Mouse (Mus musculus) MEL (cell line): ENCODE results near the gene Areg.

Experiments
- CHD1 ChIP-seq: IDR thresholded peaks from 2 replicates; pipeline ENCODE4 v1.6.1; 2012; ENCODE audit warnings: low read depth, mild to moderate bottlenecking, inconsistent platforms, low read length, improper control_type of control experiment
- CHD2 ChIP-seq: IDR thresholded peaks from 2 replicates; pipeline ENCODE4 v1.6.1; 2011; ENCODE audit warnings: low read length, improper control_type of control experiment
- CTCF ChIP-seq, 3 experiments: IDR thresholded peaks in 2 of 3; conservative IDR thresholded peaks in 1 of 3; 2 replicates each; pipeline ENCODE4 v1.5.1; 2011 to 2012; ENCODE audit warnings: low read length in 3 of 3, low read depth in 2 of 3, mild to moderate bottlenecking in 2 of 3, improper control_type of control experiment in 1 of 3, inconsistent platforms in 1 of 3, mixed read lengths in 1 of 3, moderate library complexity in 1 of 3; ENCODE audit not compliant: control insufficient read depth in 1 of 3, insufficient read depth in 1 of 3, poor library complexity in 1 of 3, severe bottlenecking in 1 of 3
- EP300 ChIP-seq, 2 experiments: IDR thresholded peaks; 2 replicates each; pipeline ENCODE4 v1.6.1; 2011; ENCODE audit warnings: improper control_type of control experiment in 2 of 2, low read length in 2 of 2, low read depth in 1 of 2, mild to moderate bottlenecking in 1 of 2
- GATA1 ChIP-seq: IDR thresholded peaks from 2 replicates; pipeline ENCODE4 v1.6.1; 2011; ENCODE audit warnings: low read depth, low read length, improper control_type of control experiment
- HCFC1 ChIP-seq: IDR thresholded peaks from 2 replicates; pipeline ENCODE4 v1.6.1; 2012; ENCODE audit warnings: low read depth, mild to moderate bottlenecking, inconsistent platforms, low read length, improper control_type of control experiment, moderate library complexity
- KAT2A ChIP-seq: conservative IDR thresholded peaks from 2 replicates; pipeline ENCODE4 v1.6.1; 2012; ENCODE audit warnings: low read depth, low read length, improper control_type of control experiment, inconsistent platforms
- MEF2A ChIP-seq: IDR thresholded peaks from 2 replicates; pipeline ENCODE4 v1.6.1; 2014; ENCODE audit warnings: low read depth, mild to moderate bottlenecking, inconsistent platforms, low read length, improper control_type of control experiment; ENCODE audit not compliant: poor library complexity, insufficient replicate concordance, severe bottlenecking; ENCODE audit errors: extremely low read depth
- MYC ChIP-seq: IDR thresholded peaks from 2 replicates; pipeline ENCODE4 v1.6.1; 2011; ENCODE audit warnings: low read depth, mild to moderate bottlenecking, low read length, improper control_type of control experiment, moderate library complexity
- POLR2A ChIP-seq, 2 experiments: IDR thresholded peaks; 2 replicates each; pipeline ENCODE4 v1.6.1; 2011 to 2012; ENCODE audit warnings: low read length in 2 of 2, mild to moderate bottlenecking in 2 of 2, control low read depth in 1 of 2, improper control_type of control experiment in 1 of 2, low read depth in 1 of 2, moderate library complexity in 1 of 2; ENCODE audit not compliant: control insufficient read depth in 1 of 2, insufficient read depth in 1 of 2, poor library complexity in 1 of 2
- POLR2AphosphoS2 ChIP-seq: IDR thresholded peaks from 2 replicates; pipeline ENCODE4 v1.6.1; 2011; ENCODE audit warnings: low read length, improper control_type of control experiment
- SMC3 ChIP-seq: IDR thresholded peaks from 2 replicates; pipeline ENCODE4 v1.6.1; 2011; ENCODE audit warnings: low read depth, low read length, improper control_type of control experiment
- TAL1 ChIP-seq: IDR thresholded peaks from 2 replicates; pipeline ENCODE4 v1.6.1; 2012; ENCODE audit warnings: mild to moderate bottlenecking, inconsistent platforms, low read length, moderate library complexity, mixed read lengths
- TBP ChIP-seq: IDR thresholded peaks from 2 replicates; pipeline ENCODE4 v1.8.0; 2011; ENCODE audit warnings: low read depth, low read length, improper control_type of control experiment

GRCm38 (mm10) chr5:91162787-91163186 lies 23.4 kb downstream of the Areg start:
- TF ChIP-seq SMC3 (no peak), CHD1 (no peak), POLR2A (IDR thresholded peaks at IDR 0.05; ENCODE audit: control insufficient read depth in 1 of 2, insufficient read depth in 1 of 2, low read depth in 1 of 2, low read length in 2 of 2, poor library complexity in 1 of 2) (no peak), CTCF (IDR thresholded peaks at IDR 0.05 in 2 of 3, conservative IDR thresholded peaks at IDR 0.05 in 1 of 3; ENCODE audit: control insufficient read depth in 1 of 3, insufficient read depth in 1 of 3, low read depth in 2 of 3, low read length in 3 of 3, poor library complexity in 1 of 3, severe bottlenecking in 1 of 3) (no peak), HCFC1 (no peak), GATA1 (no peak), TBP (no peak), MYC (no peak), TAL1 (no peak), CHD2 (no peak), MEF2A (no peak), KAT2A (no peak), EP300 (IDR thresholded peaks at IDR 0.05; ENCODE audit: low read depth in 1 of 2, low read length in 2 of 2) (no peak), POLR2AphosphoS2 (no peak)
